Mouse (Mus musculus): ENCODE results near the gene Rap1gap.

Gene Rap1gap

GRCm38 (mm10) chr4:137664433-137664979, at the start of gene Rap1gap:
Rap1gap (plus strand) TSS chr4:137664726.
- peak; percentile 61 to 67 for DNase-seq

DNA sequence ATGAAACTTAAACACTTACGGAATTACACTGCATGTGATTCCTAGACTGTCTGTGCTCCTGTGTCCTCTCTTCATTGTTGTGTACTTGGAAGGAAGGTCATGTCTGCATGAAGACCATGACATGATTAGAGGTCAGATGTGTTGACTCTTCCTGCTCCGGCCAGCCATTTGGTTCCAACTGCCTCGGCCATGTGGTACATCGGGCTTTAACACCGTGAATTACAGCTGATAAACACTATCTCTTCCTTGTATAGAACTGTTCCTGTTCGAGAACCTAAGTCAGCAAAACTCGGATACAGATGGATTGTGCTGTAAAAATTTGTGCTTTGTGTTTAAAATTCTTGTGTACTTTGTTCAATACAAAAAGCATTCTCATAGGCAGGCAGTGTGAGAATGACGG, 41.7 kb upstream of the Rap1gap start:
- DNase-seq = no peak

DNA sequence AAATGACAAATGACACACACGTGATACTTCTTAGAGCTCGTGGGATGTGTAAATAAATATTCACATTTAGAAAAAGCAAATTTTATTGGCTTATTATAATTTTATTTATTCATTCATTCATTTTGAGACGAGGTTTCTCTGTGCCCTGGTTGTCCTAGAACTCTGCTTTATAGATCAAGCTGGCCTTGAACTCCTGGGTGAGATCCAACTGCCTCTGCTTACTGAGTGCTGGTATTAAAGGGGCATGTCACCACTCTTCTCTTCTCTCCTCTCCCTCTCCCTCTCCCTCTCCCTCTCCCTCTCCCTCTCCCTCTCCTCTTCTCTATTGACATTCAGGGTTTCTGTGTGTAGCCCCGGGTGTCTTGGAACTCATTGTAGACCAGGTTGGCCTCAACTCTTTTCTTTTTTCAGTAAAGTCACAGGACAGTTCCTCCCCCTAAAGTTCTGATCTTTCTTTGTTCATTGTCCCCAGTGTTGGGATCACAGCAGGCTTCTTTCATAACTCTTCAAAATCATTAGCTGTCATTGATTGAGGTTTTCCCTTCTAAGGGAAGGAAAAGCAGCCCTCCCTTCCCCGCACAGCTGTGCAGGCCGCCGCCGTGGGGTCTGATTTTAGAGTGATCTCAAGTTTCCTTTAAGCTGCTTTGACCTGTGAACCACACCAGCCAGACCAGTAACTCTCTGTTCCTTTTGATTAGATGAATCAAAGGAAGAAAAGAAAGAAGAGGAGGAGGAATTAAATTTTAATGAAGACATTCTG, 36.9 kb upstream of the Rap1gap start:
- no peak for DNase-seq

GRCm38 (mm10) chr4:137628400-137628799, 36.1 kb upstream of the Rap1gap start:
- DNase-seq = no peak

GRCm38 (mm10) chr4:137629354-137629753, 35.2 kb upstream of the Rap1gap start:
- peak; percentile 24 to 35 for DNase-seq

- no peak for DNase-seq
Measured at GRCm38 (mm10) chr4:137630153-137630552, 34.4 kb upstream of the Rap1gap start.

GRCm38 (mm10) chr4:137631596-137631995, 32.9 kb upstream of the Rap1gap start:
- no peak for DNase-seq

DNA sequence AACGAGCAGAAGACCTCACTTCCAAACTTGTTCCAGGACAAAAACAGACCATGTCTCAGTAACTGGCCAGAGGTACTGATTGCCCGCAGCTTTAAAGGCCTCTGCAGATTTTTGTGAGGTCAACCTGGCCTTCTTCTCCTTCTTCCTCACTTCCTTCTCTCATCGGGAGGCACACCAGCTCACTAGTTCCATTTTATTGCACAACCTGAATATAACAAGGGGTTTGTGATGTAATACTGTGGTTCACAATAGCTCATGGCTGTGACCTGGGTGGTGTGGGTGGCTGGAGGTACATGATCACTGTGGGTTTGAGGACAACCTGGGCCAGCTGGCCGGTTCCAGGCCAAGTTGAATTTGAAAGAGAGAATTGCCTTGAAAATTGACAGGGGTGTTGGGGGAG, 31.1 kb upstream of the Rap1gap start:
- DNase-seq = no peak

- no peak for DNase-seq
Measured at GRCm38 (mm10) chr4:137636597-137636996, 27.9 kb upstream of the Rap1gap start.

GRCm38 (mm10) chr4:137641556-137641955, 23.0 kb upstream of the Rap1gap start:
- no peak for DNase-seq

DNA sequence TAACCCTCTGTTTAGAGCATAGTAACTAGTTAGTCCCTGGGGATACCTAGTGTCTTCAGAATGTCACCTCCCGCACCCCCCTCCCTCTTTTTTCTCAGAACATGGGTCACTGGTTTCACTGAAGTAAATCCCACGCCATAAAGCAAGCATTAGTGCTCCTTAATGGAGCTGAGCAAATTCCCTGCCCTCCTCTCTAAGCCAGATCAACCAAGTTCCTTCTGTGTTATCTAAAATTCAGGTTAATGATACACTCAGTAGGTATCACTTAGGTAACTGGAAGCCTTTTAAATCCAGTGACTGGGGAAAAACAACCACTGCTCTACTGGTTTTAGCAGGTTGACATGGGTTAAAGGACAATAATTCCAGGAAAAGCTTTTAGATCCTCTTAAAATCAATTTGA, 22.4 kb upstream of the Rap1gap start:
- no peak for DNase-seq

- DNase-seq = no peak
Measured at GRCm38 (mm10) chr4:137643459-137643858, 21.1 kb upstream of the Rap1gap start.

- no peak for DNase-seq
Measured at GRCm38 (mm10) chr4:137646262-137646661, 18.3 kb upstream of the Rap1gap start.

DNA sequence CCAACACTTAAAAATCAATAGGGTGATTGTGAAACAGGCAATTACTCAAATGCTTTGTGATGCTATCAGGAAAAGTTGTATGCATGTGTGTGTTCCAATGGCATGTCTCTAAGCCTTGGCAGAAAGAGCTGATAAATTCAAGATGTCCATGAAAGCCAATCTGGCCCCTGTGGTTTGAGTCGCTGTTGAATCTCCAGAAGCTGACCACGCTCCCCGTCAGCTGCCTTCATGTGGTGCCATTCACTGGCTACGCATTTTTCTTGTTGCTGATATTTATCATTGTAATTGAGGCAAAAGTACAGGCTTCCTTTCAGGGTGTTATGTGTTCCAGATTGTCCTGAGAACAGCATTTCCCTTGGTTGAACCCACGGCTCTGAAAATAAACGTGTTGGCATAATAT, 16.9 kb upstream of the Rap1gap start:
- no peak for DNase-seq

- no peak for DNase-seq
Measured at GRCm38 (mm10) chr4:137648230-137648629, 16.3 kb upstream of the Rap1gap start.

DNA sequence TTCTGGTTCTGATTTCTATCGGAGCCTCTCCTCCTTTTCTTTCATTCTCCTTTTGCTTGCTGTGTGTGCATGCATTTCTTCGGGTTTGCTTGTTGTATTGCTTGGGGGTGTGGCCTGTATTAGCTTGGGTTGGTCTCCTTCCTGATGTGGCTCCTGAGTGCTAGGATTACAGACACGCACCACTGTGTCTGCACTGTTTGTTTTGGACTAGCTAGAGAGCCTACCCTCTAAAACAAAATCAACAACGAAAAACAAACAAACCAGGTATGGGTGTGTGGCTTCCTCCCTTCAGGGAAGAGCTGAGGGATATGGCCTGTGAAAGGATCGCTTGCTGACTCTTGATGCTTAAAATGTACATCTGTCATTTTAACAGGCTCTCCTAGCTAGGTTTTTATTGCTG, 13.6 kb upstream of the Rap1gap start:
- DNase-seq = no peak

- no peak for DNase-seq
Measured at GRCm38 (mm10) chr4:137652835-137653346, 11.6 kb upstream of the Rap1gap start.

GRCm38 (mm10) chr4:137655241-137656031, 9.1 kb upstream of the Rap1gap start:
- no peak for DNase-seq

GRCm38 (mm10) chr4:137657674-137658073, 6.9 kb upstream of the Rap1gap start:
- no peak for DNase-seq

GRCm38 (mm10) chr4:137659541-137659940, 5.0 kb upstream of the Rap1gap start:
- no peak for DNase-seq

GRCm38 (mm10) chr4:137660364-137661077, 4.0 kb upstream of the Rap1gap start:
- no peak for DNase-seq

- DNase-seq = no peak
Measured at GRCm38 (mm10) chr4:137661078-137661450, 3.5 kb upstream of the Rap1gap start.

- peak; percentile 36 to 46 for DNase-seq
Measured at GRCm38 (mm10) chr4:137661547-137661946, 3.0 kb upstream of the Rap1gap start.
